Mouse (Mus musculus): Measurements from ENCODE around the gene Chadl. TPM values are rescaled to one million over a fixed set of nuclear protein-coding genes. Genes with fewer than 3 reads are reported as not detected.

The Chadl gene
- polyA plus RNA-seq, 1 experiment from 2014 or later: 3.0 TPM

Other genes with a start within 250 kb of the Chadl start
- gene Rbx1, start 231.0 kb downstream of the Chadl start, polyA plus RNA-seq (2014; fragmentation: Nextera tagmentation; extraction: Ambion mirVana): 521 and 534 TPM in 2 replicates
- 24.5 and 25.0 TPM in 2 replicates for gene Ep300, start 111.9 kb downstream of the Chadl start, polyA plus RNA-seq (2014; fragmentation: Nextera tagmentation; extraction: Ambion mirVana)
- 21.3 and 21.7 TPM in 2 replicates for gene L3mbtl2, start 33.4 kb downstream of the Chadl start, polyA plus RNA-seq (2014; fragmentation: Nextera tagmentation; extraction: Ambion mirVana)
- gene Zc3h7b, start 47.8 kb upstream of the Chadl start, polyA plus RNA-seq (2014; fragmentation: Nextera tagmentation; extraction: Ambion mirVana): 39.2 and 42.2 TPM in 2 replicates
- 121 and 126 TPM in 2 replicates for gene Rangap1, start 48.2 kb upstream of the Chadl start, polyA plus RNA-seq (2014; fragmentation: Nextera tagmentation; extraction: Ambion mirVana)
- gene Tef, start 105.1 kb upstream of the Chadl start, polyA plus RNA-seq (2014; fragmentation: Nextera tagmentation; extraction: Ambion mirVana): 11.4 and 13.1 TPM in 2 replicates
- gene Tob2, start 161.5 kb upstream of the Chadl start, polyA plus RNA-seq (2014; fragmentation: Nextera tagmentation; extraction: Ambion mirVana): 10.7 and 11.1 TPM in 2 replicates
- 194 and 213 TPM in 2 replicates for gene Phf5a, start 174.6 kb upstream of the Chadl start, polyA plus RNA-seq (2014; fragmentation: Nextera tagmentation; extraction: Ambion mirVana)
- gene Aco2, start 175.0 kb upstream of the Chadl start, polyA plus RNA-seq (2014; fragmentation: Nextera tagmentation; extraction: Ambion mirVana): 144 and 153 TPM in 2 replicates
- gene Polr3h, start 229.0 kb upstream of the Chadl start, polyA plus RNA-seq (2014; fragmentation: Nextera tagmentation; extraction: Ambion mirVana): 60.3 and 63.5 TPM in 2 replicates
- gene Csdc2, start 239.5 kb upstream of the Chadl start, polyA plus RNA-seq (2014; fragmentation: Nextera tagmentation; extraction: Ambion mirVana): 5.5 and 8.4 TPM in 2 replicates